Mouse (Mus musculus) kidney, adult 9 months (tissue): ENCODE results near the gene Hnrnph3.
A peak's percentile ranks its signal among the peaks of the same experiment; 100 is the strongest.

ENCODE experiments used
- DNase-seq: peaks from one replicate; pipeline ENCODE4 v3.0.0; 2022

Hnrnph3 gene

GRCm38 (mm10) chr10:63028396-63028795, 4.4 kb upstream of the Hnrnph3 start:
- no peak for DNase-seq

DNA sequence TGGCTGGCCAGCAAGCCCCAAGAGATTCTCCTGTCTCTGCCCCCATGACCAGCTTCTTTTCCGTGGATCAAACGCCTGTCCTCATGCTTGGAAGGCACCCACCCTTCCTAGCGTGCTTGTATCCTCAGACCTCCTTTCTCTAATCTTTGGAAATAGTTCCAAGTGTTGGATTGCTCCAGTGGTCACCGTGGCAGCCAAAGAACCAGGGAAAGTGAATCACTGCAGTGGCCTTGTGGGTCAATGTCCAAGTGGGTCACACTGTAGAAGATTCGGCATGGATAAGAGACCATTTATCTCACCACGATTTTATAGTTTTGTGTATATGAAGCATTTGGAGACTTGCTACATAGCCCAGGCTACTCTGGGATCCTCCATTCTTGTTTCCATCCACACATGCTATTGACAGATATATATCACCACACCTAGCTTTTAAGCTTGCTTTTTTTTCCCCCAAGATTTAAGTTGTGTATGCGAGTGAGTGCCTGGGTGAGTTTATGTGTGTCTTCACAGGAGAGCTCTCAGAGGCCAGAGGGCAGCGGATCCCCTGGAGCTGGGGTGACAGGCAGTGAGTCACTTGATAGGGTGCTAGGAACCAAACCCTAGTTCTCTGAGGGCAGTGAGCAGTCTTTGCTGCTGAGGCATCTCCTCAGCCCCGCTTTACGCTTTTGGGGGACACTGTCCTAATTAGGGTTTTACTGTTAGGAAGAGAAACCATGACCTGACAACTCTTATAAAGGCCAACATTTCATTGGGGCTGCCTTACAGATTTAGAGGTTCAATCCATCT, 3.6 kb upstream of the Hnrnph3 start:
- no peak for DNase-seq

DNA sequence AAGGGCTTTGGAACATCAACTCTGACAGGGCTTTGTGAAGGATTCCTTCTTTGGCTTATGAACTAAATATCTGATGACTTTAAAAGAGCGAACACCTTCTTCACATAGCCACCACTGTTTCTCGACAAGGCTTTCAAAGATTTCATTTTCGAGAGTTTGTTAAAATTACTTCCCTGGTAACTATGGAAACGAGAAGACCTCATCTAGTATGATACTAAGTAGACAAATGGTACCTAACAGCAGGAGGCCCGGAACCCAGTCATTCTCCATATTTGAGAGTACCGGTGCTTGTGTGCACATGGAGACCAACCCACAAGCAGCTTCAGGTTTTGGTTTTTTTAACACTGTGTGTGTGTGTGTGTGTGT, 2.8 kb upstream of the Hnrnph3 start:
- DNase-seq = no peak

- no peak for DNase-seq
Observed at GRCm38 (mm10) chr10:63026156-63026794, 2.3 kb upstream of the Hnrnph3 start.

GRCm38 (mm10) chr10:63025491-63026011, 1.5 kb upstream of the Hnrnph3 start:
- no peak for DNase-seq

DNA sequence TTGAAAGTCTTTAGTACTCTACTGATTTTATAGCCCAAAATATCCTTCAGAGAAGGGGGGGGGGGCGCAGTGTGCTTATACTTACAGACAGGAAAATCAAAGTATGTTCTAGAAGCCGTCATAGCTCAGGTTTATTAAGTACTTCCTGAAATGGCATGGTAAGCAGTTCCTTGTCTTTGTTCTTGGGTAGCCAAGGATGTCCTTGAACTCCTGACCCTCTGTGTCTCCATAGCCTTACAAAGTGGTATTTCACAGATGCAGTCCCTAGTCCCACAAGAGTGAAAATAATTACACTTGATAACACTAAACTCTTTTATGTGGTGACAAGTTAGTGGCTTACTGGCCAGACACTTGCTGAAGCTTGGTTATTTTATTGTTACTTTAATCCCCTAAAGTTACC, 999 bp upstream of the Hnrnph3 start:
- DNase-seq = peak; percentile 41

DNA sequence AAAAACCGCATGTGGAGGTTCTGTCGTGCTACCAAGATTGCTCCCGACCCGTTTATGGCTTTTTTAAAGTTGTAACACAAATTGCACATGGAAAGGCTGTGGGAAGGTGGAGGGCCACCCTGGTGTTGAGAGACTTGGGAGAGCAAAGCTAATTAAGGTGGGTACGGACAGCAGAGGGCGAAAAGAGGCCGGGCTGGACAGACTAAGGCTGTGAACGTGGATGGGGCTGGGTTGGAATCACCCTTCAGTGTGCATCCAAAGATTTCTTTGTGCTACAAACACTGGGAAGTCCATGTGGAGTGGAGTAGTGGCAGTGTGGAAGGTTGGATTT, 528 bp upstream of the Hnrnph3 start:
- peak; percentile 84 for DNase-seq

- DNase-seq = peak; percentile 59
Observed at GRCm38 (mm10) chr10:63023121-63023748, 782 bp downstream of the Hnrnph3 start.

- DNase-seq = no peak
Observed at GRCm38 (mm10) chr10:63022541-63023120, 1.4 kb downstream of the Hnrnph3 start.

GRCm38 (mm10) chr10:63021702-63022101, 2.3 kb downstream of the Hnrnph3 start:
- no peak for DNase-seq

DNA sequence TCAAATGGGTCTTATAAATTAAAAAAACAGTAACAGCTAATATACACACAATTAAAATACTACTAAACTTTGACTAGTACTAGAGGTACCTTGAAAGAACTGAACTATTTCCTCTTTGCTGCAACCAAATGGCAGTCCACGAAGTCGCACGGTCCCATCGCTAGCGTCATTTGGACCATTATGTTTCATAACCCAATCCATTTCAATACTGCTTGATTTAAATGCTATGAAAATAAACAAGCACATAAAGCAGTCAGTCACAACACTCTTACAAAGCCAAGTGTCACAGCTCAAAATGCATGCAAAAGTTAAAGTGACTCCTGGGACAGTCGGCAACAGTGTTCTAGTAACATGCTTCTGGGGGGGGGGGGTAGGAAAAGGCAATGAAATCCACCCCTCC, 4.7 kb downstream of the Hnrnph3 start:
- no peak for DNase-seq

DNA sequence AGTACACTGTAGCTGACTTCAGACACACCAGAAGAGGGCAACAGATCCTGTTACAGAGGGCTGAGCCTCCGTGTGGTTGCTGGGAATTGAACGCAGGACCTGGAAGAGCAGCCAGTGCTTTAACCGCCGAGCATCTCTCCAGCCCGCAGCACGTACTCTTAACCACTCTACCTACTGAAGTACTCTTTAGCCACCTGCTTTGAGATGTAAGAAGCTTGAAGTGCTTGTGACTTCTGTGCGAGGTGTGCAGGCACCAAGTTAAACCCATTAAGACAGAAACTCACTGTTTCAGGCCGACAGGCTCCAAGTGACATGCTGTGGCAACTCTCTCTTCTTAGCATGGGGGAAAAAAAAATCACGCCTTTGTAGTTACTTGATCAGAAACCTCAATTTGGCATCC, 9.8 kb downstream of the Hnrnph3 start:
- no peak for DNase-seq

DNA sequence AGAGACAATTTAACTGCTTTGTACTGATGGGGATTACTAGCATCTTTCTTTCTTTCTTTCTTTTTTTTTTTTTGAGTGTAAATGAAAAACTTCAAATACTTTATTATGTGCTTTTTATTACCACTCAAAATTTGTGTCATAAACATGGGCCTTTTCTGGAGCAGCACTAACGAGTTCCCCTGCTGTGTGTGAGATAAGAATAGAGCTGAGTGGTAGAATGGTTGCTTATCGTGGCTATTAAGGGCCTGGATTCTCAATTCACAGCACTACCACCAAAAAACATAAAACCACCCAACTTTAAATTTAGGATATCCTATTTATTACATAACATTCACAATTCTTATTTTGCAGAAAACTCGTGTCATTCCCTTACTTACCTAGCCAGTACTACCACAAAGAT, 10.5 kb downstream of the Hnrnph3 start:
- no peak for DNase-seq

DNA sequence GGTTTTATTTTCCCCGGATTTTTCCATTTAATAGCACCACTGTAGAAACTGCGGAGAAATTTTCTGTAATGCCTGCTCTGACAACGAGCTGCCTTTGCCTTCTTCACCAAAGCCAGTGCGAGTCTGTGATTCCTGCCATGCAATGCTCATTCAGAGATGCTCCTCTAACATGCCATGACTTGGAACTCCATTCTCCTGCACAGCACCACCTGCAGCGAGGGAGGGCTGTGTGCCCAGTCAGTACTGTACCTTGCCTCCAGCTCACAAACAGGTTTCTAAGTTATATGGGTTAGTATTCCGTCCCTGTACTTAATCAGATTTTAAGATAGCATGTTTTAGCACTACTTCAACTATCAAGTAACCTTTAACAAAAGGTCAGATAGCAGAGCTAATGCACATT, 12.5 kb downstream of the Hnrnph3 start:
- DNase-seq = no peak

GRCm38 (mm10) chr10:63010268-63010667, 13.7 kb downstream of the Hnrnph3 start:
- no peak for DNase-seq

DNA sequence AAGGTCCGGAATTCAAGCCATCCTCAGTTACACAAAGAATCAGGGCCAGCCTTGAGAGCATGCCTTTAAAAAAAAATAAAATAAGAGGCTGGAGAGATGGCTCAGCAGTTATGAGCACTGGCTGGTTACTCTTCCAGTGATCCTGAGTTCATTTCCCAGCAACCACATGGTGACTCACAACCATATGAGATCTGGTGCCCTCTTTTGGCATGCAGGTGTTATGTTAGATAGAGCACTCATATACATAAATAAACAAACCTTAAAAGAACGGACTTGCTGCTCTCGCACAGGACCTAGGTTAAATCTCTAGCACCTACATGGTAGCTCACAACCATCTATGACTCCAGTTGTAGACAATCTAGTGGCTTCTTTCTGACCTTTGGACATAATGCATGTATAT, 15.8 kb downstream of the Hnrnph3 start:
- no peak for DNase-seq

DNA sequence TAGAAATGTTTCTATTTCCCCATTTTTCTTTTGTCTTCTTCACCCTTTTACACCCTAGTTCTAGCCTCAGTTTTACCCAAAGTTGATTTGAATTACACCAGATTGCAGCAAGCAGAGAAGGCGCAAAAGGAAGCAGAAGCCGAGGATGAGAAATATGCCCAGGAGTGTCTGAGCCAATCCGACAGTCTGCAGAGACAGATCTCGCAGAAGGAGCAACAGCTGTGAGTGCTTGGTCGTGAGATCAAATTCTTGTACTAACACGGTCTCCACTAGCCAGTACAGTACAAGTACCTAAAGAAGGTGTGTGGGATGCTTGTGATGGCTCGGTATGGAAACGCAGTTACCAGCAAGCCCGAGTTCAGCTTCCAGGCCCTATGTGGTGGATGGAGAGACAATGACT, 19.5 kb downstream of the Hnrnph3 start:
- no peak for DNase-seq

DNA sequence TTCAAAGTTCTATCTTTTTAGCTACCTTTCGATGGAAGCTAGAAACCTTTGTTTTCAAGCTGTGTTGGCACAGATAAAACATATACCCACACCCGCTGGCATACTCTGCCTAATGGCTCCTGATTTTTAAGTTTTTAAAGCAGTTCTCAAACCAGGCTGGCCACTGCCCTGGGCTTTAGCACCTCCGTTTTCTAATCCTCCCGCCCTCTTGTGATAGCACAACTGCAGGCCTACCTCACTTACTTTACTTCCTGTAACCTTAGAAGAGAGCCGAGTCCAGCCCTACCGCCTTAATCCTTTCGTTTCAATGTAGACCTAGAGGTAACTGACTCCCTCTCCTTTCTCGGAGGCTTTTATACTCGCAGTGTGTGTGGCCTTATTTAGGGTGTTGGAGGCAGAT, 20.8 kb downstream of the Hnrnph3 start:
- no peak for DNase-seq

GRCm38 (mm10) chr10:63000584-63000983, 23.4 kb downstream of the Hnrnph3 start:
- DNase-seq = no peak

DNA sequence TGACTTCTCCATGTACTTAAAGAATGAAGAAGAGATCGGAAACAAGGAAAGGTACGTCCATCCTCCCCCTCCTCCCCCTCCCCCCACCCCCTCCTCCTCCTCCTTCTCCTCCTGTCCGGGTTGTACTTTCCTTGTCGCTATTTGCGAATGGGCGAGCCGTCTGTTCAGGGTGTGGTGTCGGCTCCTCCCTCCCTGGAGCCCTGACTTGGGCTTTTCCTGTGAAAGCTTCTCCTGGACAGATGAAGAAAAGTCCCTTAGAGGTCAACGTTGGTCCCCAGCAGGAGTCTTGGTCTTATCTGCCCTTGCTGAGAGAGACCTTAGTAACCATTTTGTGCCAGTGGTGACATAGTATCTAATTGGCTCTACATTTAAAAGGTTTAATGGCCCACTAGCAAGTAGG, 30.0 kb downstream of the Hnrnph3 start:
- no peak for DNase-seq

GRCm38 (mm10) chr10:62990636-62991035, 33.4 kb downstream of the Hnrnph3 start:
- no peak for DNase-seq

DNA sequence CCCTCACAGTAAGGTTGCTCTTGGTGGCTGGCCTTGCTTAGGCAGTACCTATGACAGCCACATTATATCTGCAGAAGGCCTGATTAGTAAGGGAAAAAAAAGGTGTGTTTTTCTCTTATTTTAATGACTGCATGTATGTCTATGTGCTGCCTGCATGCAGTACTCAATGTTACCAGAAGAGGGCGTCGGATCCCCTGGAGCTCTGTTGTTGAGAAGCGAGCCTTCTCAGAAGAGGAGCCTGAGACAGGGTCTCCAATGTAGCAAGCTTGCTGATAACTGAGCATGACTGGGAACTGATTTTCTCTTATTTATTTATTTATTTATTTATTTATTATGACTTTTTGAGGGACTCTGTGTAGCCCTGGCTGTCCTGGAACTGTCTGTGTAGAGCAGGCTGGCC, 36.7 kb downstream of the Hnrnph3 start:
- peak; percentile 27 for DNase-seq

- peak; percentile 20 for DNase-seq
Observed at GRCm38 (mm10) chr10:62984495-62984894, 39.5 kb downstream of the Hnrnph3 start.

DNA sequence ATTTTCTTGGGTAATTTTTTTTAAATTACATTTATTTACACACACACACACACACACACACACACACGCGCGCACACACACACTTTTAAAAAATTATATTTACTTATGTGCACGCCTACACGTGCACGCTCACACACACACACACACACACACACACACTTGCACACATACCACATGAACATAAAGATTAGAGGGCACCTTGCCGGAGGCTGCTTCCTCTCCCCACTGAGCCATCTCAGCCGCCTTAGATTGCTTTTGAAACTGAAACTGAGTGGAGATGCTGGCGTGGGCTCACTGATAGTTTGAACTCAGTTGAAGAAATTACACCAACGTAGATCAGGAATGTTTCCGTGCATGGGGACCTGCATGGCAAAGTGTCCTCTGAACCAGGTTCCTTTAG, 39.9 kb downstream of the Hnrnph3 start:
- no peak for DNase-seq
